Mouse (Mus musculus): ENCODE data around the gene Il27ra.
A peak's percentile ranks its signal among the peaks of the same experiment; 100 is the strongest.

Il27ra gene

DNA sequence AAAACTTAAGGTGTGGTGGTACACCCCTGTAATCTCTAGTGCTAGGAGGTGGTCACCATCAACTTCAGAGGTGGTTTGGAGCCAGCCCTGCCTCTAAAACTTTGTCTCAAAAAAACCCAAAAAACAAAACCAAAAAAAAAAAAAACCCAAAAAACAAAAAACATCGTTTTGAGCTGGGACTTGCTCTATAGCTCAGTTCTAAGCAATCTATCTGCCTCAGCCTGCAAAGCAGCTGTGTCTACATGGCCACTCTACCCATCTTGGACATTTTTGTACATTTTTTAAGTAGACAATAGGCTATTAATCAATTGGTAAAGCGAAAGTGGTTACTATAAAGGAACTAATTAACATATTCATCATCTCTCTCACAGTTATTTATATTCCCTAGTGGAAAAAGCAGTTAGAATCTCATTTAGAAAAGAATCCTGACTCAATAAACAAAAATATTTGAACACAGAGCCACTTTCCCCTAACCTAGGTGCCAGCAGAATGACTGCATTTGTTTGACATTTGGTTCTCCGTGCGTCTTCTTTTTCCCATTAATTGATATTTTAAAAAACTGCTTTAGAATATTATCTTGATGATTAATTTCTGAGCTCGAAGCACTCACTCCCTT lies 23.2 kb upstream of the Il27ra start:
- DNase-seq, result no peak

- DNase-seq, result no peak
Observed at GRCm38 (mm10) chr8:84065037-84065436, 22.6 kb upstream of the Il27ra start, which contains the start of gene Gm10643. Gene Gm10643, minus strand, starts transcription at chr8:84065137.

GRCm38 (mm10) chr8:84063861-84064610 lies 21.6 kb upstream of the Il27ra start:
- DNase-seq, result no peak

DNA sequence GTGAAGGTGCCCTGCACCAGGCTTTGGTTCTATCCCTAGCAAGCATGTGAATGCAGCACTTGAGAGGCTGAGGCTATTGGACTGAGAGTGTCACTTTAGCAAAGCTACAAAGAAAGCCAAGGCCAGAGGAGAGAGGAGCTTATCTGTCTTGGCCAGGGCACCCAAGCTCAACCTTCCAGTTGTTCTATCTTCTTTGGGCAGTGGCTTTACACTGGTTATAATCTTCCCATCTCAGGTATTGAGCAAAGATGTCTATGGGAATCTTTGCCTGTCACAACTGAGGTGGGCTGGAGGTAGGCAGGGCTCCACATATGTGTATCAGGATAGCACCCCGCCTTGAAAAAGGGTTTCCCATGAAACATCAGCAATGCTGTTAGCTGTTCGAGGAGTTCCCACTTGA lies 17.9 kb upstream of the Il27ra start:
- DNase-seq, result no peak

DNA sequence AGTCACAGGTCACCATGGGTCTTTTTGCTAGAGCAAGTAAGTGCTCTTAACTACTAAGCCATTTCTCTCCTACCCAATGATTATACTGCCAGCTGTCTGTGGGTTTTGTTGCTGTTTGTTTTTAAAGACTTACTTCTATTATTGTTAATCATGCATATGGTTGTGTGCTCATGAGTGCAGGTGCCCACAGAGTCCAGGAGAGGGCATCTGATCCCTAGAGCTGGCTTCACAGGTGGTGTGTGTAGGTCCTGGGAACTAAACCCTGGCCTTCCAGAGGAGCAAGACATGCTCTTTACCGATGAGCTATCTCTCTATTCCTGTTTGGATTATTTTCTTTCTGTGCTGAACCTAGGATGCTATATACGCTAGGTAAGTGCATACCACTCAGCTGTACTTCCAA lies 16.8 kb upstream of the Il27ra start:
- DNase-seq, result no peak

- DNase-seq, result no peak
Observed at GRCm38 (mm10) chr8:84057827-84058226, 15.4 kb upstream of the Il27ra start.

DNA sequence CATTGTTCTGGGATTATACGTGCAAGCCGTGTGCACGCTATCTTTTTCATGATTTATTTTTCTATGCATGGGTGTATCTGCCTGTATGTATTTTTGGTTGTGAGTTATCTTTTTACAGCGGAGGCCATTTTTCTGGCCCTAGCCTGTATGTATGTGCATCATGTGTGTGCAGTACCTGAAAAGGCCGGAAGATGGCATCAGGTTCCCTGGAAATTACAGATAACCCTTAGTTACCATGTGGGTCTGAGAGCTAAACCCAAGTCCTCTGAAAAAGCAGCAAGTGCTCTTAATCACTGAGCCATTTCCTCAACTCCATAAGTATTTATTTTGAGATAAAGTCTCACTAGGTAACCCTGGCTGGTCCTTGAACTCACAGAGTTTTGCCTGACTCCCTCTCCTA lies 10.8 kb upstream of the Il27ra start:
- DNase-seq, result no peak

- no peak for DNase-seq
Observed at GRCm38 (mm10) chr8:84052746-84053145, 10.4 kb upstream of the Il27ra start.

DNA sequence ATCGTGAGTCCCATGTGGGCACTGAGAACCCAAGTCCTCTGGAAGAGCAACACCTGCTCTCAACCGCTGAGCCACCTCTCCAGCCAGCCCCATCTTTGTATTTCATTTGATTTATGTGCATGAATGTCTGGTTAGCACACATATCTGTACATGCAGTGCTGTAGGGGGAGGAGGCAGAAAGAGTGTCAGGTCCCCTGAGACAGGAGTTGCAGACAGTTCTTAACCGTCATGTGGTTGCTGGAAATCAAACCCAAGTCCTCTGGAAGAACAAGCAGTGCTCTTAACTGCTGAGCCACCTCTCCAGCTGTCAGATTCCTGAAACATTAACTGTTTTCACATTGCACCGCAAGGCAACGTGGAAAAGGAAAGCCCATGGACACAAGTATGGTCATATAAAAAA lies 5.8 kb upstream of the Il27ra start:
- no peak for DNase-seq

DNA sequence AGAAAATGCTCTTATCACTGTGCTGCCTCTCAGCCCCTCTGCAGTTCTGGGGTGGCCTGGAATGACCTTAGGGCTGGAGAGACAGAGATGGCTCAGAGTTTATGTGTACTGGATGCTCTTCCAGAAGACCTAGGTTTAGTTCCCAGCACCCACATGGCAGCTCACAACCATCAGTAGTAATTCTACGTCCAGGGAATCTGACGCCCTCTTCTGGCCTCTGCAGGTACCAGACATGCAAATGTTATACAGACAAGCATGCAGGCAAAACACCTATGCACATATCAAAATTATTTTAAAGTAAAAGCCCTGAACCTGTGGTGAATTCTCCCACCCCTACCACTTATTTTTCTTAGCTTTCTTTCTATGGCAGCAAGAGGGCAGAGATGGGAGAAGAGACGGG lies 4.1 kb upstream of the Il27ra start:
- DNase-seq, result no peak

- no peak for DNase-seq
Observed at GRCm38 (mm10) chr8:84044900-84045299, 2.5 kb upstream of the Il27ra start, which contains the start of gene Rln3. Gene Rln3, minus strand, starts transcription at chr8:84045000.

DNA sequence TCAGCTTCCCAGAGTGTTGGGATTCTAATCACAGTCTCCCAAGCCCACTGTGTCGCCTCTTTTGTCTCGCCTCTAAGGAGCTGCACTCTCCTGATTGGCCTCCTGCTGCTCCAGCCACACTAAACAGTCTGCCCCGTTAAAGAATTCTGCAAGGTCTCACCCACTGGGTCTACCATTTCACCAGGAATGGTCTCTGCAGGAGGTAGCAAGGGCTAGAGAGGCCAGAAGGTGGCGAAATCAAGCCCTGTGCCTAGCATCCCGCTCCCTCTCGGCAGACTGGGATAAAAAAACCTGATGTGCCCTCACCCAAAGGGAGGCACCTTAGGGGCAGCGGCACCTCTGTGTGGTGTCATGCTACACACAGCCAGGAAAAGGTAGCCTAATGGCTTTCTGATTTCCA lies 1.7 kb upstream of the Il27ra start:
- no peak for DNase-seq

GRCm38 (mm10) chr8:84042948-84043342 lies 556 bp upstream of the Il27ra start:
- no peak for DNase-seq

DNA sequence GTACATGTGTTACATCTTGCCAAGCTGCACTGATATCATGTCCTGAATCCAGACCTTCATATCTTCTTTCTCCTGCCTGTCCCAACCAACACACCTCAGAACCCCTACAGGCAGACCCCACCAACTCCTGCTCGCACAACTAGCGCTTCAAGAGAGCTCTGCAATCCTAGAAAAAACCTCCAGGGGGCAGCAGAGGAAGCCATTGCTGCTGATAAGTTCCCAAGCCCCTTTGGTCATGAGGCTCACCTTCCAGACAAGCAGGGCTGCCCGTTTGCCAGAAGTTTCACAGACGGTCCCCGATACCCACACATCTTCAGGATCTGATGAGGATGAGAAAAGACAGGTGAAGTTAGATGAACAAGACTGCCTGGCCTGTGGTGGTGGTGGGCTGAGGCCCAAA lies 3.3 kb downstream of the Il27ra start:
- DNase-seq, result peak; percentile 27

GRCm38 (mm10) chr8:84038015-84038414 lies 4.4 kb downstream of the Il27ra start:
- no peak for DNase-seq

- no peak for DNase-seq
Observed at GRCm38 (mm10) chr8:84032777-84033176, 9.6 kb downstream of the Il27ra start.

DNA sequence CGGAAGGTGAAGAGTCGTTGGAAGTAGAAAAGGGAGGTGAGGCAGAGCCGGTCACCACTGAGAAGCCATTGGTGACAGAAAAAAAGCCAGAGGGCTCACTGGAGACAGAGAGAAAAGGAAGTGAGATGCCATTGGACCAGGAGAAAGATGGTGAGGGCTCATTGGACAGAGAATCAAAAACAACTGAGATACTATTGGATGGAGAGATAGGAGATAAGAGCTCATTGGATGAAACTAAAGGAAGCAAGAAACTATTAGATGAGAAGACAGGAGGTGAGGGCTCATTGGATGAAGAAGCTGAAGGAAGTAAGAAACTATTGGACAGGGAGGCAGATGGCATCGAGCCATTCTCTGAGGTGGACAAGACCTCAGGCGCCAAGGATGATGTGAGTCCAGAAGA lies 13.1 kb downstream of the Il27ra start:
- DNase-seq, result no peak

DNA sequence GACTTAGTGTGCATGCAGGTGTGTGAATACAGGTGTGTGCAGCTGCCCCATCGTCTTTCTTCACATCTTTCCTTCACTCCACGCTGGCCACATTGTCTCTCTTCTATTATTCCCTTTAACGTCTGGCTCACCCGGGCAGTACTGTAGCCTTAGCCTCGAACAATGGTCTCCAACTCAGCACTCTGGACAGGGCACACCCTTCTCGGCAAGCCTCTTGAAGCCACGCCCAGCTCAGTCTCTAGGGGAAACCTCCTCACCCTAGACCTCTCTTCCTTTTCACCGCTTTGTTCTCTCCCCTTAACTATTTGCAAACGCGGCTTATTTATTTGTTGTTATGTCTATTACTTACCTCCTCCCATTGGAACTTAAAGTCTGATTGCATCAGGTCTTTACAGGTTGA lies 14.9 kb downstream of the Il27ra start:
- no peak for DNase-seq

- no peak for DNase-seq
Observed at GRCm38 (mm10) chr8:84025863-84026262, 16.5 kb downstream of the Il27ra start.

DNA sequence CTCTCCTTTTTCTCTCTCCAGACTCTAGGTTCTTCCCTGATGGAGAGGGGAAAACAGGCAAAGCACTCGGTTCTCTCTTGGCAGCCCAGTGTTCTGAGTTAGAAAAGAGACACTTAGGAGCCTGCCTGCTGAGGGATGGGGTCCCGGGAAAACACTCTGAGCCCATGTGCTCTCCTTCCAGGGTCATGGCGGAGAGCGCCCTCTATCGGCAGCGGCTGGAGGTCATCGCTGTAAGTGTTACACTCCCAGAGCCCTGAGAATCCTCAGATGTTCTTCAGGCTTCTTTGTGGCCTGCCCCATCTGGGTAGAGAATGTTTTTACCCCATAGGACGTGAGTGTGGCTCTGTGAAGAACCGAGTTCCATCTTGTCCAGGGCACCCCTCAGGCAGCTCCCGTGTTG lies 18.2 kb downstream of the Il27ra start:
- no peak for DNase-seq

GRCm38 (mm10) chr8:84023631-84024030 lies 18.8 kb downstream of the Il27ra start:
- DNase-seq, result no peak

GRCm38 (mm10) chr8:84023085-84023484 lies 19.3 kb downstream of the Il27ra start:
- DNase-seq, result no peak

DNA sequence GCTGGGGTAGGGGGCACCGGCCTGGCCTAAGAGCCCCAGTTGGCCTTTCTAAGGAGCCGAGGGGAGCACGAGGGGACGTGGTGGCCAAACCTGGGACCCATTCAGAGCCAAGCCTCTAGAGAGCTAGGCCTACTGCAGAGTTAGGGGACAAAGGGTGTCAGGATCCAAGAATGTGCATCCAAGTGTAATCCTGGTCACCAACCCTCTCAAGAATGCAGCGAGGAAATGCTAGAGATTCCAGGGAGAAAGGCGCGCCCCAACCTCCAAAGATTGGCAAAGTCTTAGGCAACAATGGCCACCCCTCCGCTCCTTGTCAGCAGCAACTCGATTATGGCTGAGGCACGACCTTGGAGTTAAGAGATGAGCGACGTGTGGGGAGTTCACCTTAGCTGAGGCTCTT lies 20.8 kb downstream of the Il27ra start:
- DNase-seq, result no peak

- no peak for DNase-seq
Observed at GRCm38 (mm10) chr8:84021096-84021495, 21.3 kb downstream of the Il27ra start, which contains the start of gene Palm3. Gene Palm3, plus strand, starts transcription at chr8:84021471.

GRCm38 (mm10) chr8:84019738-84020137 lies 22.7 kb downstream of the Il27ra start:
- DNase-seq, result no peak

Data from right cerebral cortex, postnatal 25 days (tissue).